Mouse (Mus musculus) monocyte, adult 5-6 weeks (primary cell): ENCODE data around the gene Gm12169. TPM values are rescaled to one million over a fixed set of nuclear protein-coding genes. Genes with fewer than 3 reads are reported as not detected.
A peak's percentile ranks its signal among the peaks of the same experiment; 100 is the strongest.
"Not testable (repeated sequence)": the region's sequence is repeated elsewhere in the genome, so short reads cannot be mapped to it uniquely, and the experiment has no call there.

Experiments
- ATAC-seq: fragments of 153-309, 156-312 bp; replicated peaks from 2 replicates; pipeline ENCODE4 v1.8.0; 2017; ENCODE audit warnings: mild to moderate bottlenecking; ENCODE audit not compliant: low TSS enrichment, insufficient number of reproducible peaks, severe bottlenecking, poor library complexity, low FRiP score
- total RNA-seq: library from RNA; stranded (forward); fragments of 200-1000, 200-491, 200-594 nt; gene quantifications from 3 replicates; pipeline ENCODE4 v1.2.3, GENCODE M21; 2017

Gm12169 gene
- total RNA-seq, result not detected in 3 replicates

DNA sequence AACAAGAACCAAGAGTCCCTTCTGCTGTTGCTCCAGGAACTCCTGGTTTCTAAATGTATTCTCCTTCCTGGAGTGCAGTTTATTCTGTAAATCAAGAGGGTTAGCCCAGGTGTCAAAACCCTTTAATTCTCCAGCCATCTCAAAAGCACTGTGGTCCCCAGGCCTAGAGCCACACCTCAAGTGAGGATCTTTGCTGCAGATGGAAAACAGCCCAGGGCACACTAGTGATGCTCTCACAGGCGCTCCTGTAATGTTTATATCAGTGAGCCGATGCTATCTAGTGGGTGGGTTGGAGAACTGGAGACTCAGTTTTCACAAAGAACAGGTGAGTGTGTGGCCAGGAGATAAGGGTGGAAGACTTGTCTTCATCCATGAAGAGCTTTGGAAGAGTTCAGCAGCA is at the start of gene Gm12169:
Gene Gm12169 (plus strand): TSS at position 301 of the 400 bp plus-strand sequence.
- no peak for ATAC-seq

- no peak for ATAC-seq
Observed at GRCm38 (mm10) chr11:46474220-46474619, 49.8 kb upstream of the Gm12169 start.

- ATAC-seq, result no peak
Observed at GRCm38 (mm10) chr11:46479311-46479710, 44.7 kb upstream of the Gm12169 start.

- peak; percentile 82 for ATAC-seq
Observed at GRCm38 (mm10) chr11:46480517-46480916, 43.5 kb upstream of the Gm12169 start.

GRCm38 (mm10) chr11:46488231-46488630 is 35.8 kb upstream of the Gm12169 start:
- ATAC-seq, result peak; percentile 68

- no peak for ATAC-seq
Observed at GRCm38 (mm10) chr11:46488650-46489049, 35.4 kb upstream of the Gm12169 start.

DNA sequence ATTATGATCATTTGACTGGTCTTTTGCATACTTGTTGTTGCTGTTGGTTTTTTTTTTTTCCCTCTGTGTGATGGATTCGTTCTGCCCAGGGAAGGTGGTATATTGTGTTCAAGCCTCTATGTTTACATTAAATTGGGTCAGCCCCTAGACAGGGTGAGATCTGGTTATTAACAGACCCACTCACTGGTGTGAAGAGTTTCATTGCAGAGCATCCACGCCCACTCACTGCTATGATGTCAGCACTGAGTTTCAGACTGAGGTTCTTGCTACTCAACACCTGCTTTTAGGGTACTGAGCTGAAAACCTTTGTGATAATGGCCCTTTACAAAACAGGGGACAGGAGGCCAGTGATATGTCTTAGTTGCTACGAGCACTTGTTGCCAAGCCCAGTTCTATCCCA is 16.9 kb upstream of the Gm12169 start:
- no peak for ATAC-seq

DNA sequence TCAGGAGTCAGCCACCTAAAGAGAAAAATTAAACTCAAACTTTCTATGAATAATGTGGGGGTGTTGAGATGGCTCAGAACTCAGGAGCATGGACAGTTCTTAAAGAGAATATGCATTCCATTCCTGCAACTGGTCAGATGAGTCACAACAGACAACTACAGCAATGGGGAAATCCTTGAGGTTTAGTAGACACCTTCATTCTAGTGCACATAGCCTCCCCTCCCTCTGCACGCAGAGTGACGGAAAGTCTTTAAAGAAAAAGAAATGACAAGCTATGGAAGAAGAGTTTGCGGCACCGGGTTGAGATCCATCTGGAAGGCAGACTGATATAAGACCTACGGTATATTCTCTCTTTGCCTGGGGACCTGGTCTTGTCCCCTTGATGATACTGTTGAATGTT is 14.1 kb upstream of the Gm12169 start:
- ATAC-seq, result no peak

DNA sequence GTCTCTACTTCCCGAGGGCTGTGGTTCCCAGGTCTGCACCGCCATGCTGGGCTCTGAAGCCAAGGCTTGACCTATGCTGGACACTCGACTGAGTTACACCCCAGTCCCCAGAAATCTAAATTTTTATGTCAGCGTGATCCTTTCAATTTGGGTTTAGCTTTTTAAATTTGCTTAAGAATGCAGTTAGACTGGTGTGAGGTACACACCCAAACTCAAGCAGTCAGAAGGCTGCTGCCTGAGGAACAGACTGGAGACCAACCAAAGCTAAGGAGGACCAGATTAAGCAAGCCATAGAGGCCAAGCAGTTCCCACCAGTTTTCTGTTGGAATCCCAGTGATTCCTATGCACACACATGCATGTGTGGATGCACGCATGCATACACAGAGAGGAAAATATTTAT is 2.7 kb upstream of the Gm12169 start:
- ATAC-seq, result not testable (repeated sequence)

DNA sequence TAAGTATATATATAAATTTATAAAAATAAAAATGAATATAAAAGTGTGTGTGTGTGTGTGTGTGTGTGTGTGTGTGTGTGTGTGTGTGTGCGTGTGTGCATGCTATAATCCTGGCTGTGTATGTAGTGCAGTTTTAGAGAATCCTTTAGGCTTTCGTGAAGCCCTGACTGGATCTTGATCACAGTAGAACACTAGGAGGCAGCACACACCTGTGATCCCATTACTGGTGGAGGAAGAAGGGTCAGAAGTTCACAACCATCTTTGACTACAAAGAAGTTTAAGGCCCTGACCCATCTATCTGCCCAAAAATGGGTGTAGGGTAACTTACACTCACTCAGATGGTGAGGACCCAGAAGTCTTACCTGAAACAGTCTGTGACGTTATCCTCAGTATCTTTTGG is 1.3 kb upstream of the Gm12169 start:
- no peak for ATAC-seq

GRCm38 (mm10) chr11:46530149-46530548 is 6.1 kb downstream of the Gm12169 start:
- no peak for ATAC-seq

DNA sequence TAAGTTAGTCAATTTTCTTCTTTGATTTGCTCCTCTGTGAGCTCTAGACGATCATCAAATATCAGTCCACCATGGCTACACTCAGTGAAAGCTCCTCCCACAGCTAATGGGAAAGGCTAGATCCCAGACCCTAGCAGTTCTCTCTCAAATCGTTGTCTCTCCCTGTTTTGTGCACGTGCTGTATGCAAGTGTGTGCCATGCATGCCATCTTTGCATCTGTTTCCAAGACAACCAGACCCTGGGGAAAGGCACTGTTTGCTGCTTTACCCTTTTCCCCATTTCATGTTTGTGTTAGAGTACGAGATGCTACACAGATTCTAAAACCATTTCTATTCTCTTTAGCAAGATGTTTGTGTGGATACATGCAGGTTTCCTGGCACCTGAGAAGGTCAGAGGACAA is 13.0 kb downstream of the Gm12169 start:
- ATAC-seq, result no peak

DNA sequence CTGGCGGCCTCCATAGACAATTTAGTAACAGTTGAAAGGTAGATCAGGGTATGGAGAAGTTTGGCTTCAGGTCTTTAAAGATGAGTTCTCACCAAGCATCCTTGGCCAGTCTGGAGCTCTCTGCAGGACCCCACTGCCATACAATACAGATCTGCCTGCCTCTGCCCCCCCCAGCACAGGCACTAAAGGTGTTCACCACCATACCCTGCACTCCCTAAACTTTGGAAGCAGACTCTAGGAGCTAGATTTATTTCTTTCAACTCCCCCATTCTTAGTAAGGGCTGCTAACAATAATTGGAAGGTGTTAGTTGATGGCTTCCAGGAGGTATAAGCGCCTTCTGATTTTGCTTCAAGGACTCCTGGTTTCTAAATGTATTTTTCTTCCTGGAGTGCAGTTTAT is 19.5 kb downstream of the Gm12169 start:
- ATAC-seq, result no peak

- no peak for ATAC-seq
Observed at GRCm38 (mm10) chr11:46549721-46550120, 25.7 kb downstream of the Gm12169 start.

- no peak for ATAC-seq
Observed at GRCm38 (mm10) chr11:46552741-46553140, 28.7 kb downstream of the Gm12169 start.

GRCm38 (mm10) chr11:46561096-46561495 is 37.1 kb downstream of the Gm12169 start:
- no peak for ATAC-seq

- ATAC-seq, result no peak
Observed at GRCm38 (mm10) chr11:46564671-46565070, 40.7 kb downstream of the Gm12169 start.

- ATAC-seq, result no peak
Observed at GRCm38 (mm10) chr11:46565967-46566366, 42.0 kb downstream of the Gm12169 start.

DNA sequence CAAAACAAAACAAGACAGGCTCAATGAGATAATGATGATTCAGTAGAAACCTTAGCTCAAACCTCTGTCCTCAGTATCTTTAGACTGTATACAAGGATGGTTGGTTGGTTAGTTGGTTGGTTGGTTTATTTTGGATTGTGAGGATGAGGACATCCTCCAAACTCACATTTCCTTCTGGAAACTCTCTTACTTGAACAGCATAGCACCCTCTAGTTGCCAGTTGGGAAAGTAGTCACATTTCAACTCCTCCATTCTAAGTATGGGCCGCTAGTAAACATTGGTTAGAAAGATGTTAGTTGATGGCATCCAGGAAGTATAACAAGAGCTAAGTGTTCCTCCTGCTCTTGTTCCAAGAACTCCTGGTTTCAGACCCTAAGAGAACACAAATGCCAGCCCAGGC is 45.1 kb downstream of the Gm12169 start:
- ATAC-seq, result no peak

- no peak for ATAC-seq
Observed at GRCm38 (mm10) chr11:46571327-46571726, 47.3 kb downstream of the Gm12169 start, which contains the start of gene BC053393. Gene BC053393 (plus strand): TSS chr11:46571536.

DNA sequence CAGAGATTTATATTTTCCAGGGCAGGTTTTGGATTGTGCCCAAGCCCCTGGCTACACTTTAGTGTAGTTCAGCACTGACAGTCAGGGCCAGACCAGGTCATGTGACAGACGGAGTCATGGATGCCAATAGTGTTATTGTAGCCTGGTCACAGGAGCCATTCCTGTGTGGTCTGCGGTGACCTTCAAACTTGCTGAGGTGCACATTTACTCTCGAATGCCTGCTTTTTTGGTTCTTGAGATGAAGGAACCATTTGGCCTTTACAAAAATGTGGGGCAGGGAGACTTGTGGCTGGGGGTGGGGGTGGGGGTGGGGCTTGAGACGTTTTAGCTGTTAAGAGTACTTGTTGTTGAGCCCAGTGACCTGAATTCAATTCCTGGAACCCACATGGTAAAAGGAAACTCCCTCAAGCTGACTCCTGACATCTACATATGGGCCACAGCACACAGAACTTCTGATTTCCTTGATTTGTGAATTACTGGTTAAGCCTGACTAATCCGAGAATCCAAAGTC is 54.8 kb downstream of the Gm12169 start:
- no peak for ATAC-seq
